Mouse (Mus musculus): ENCODE measurements around the gene Frmd4b. TPM values are rescaled to one million over a fixed set of nuclear protein-coding genes. Genes with fewer than 3 reads are reported as not detected.

Gene Frmd4b
- total and polyA plus RNA-seq, 2 experiments: 11.9 to 38.0 TPM

DNA sequence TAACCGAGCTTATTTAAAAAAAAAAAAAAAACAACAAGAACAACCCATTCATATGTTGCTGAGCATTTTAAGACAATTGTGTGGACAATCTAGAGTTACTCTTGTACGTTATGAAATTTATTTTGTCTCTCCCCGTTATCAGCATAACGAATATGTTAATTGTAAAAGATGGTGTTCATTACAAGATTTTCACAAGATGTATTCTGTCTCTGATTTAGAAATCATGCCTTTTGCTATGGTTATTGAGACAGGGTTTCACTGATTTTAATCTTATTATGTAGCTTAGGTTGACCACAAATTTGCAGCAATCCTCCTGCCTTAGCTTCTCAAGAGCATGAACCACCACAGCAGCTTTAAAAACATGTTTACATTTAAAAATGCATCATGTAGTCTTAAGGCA, 327.5 kb downstream of the Frmd4b start:
- DNase-seq (ENCODE audit: extremely low read depth, low read depth, low spot score): no peak

DNA sequence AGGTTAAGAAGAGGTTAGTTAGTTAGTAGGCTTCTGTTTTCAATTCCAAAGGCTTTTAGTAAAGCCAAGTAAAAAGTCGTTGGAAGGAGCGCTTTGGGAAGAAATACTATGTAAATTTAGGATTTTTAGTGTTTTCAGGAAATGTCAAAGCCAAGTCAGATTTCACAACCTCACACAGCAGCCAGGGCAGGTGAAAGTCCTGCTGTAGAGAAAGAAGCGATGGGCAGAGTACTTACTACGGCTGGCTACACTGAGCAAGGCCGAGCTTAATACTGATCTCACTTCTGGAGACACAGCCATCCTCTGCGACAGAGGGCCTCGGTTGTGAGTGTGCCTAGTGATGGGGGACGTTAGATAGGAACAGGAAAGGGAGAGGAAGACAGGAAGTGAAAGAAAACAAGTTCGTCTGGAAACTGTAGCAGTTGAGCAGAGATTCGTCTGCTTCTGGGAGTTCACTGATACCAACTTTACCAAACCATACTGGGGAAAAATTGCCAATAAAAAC, 328.0 kb downstream of the Frmd4b start:
- DNase-seq (ENCODE audit: extremely low read depth, low read depth, low spot score): peak; percentile 91
- H3K36me3 ChIP-seq (ENCODE audit: control insufficient read depth, insufficient read depth, low read length): peaks cover 54% of the 10 kb centered on the region
- H3K27me3 ChIP-seq (ENCODE audit: control insufficient read depth, insufficient read depth, low read length): no peaks in the 10 kb centered on the region
- H3K9ac ChIP-seq (ENCODE audit: low read depth, low read length): peak overlapping the region; percentile 10; the same call in 1 of the 2 replicates
- H3K4me1 ChIP-seq (ENCODE audit: control insufficient read depth, insufficient read depth, low read length): peaks cover 40% of the 10 kb centered on the region
- no peaks in the 10 kb centered on the region; the same call in 1 of the 2 replicates for H3K79me2 ChIP-seq (ENCODE audit: control insufficient read depth, insufficient read depth, low read length)
- no peak overlapping the region for H3K4me3 ChIP-seq (ENCODE audit: insufficient read depth, low read depth, low read length)
- H3K27ac ChIP-seq (replicated peaks; ENCODE audit: insufficient read depth, low read depth, low read length): peak overlapping the region; percentile 22
- TF ChIP-seq POLR2A (IDR thresholded peaks at IDR 0.05; ENCODE audit: extremely low read depth, insufficient read depth, low read length) (no peak), CTCF (IDR thresholded peaks at IDR 0.05; ENCODE audit: low read depth, low read length) (no peak)
- WGBS: 12% methylated on average over 10 of the region's 10 CpGs

More for the DNA sequence above, 327.5 kb downstream of the Frmd4b start:
- no peak for TF ChIP-seq POLR2A (IDR thresholded peaks at IDR 0.05; ENCODE audit: extremely low read depth, insufficient read depth, low read length)
- no peak for TF ChIP-seq CTCF (IDR thresholded peaks at IDR 0.05; ENCODE audit: low read depth, low read length)
- H3K4me1 ChIP-seq (ENCODE audit: control insufficient read depth, insufficient read depth, low read length): peaks cover 42% of the 10 kb centered on the region
- WGBS: 61% methylated on average over 4 of the region's 4 CpGs
- H3K9ac ChIP-seq (ENCODE audit: low read depth, low read length): no peak overlapping the region
- H3K36me3 ChIP-seq (ENCODE audit: control insufficient read depth, insufficient read depth, low read length): peaks cover 58% of the 10 kb centered on the region
- H3K4me3 ChIP-seq (ENCODE audit: insufficient read depth, low read depth, low read length): no peak overlapping the region
- H3K27me3 ChIP-seq (ENCODE audit: control insufficient read depth, insufficient read depth, low read length): no peaks in the 10 kb centered on the region
- no peak overlapping the region for H3K27ac ChIP-seq (replicated peaks; ENCODE audit: insufficient read depth, low read depth, low read length)
- no peaks in the 10 kb centered on the region; the same call in 1 of the 2 replicates for H3K79me2 ChIP-seq (ENCODE audit: control insufficient read depth, insufficient read depth, low read length)

DNA sequence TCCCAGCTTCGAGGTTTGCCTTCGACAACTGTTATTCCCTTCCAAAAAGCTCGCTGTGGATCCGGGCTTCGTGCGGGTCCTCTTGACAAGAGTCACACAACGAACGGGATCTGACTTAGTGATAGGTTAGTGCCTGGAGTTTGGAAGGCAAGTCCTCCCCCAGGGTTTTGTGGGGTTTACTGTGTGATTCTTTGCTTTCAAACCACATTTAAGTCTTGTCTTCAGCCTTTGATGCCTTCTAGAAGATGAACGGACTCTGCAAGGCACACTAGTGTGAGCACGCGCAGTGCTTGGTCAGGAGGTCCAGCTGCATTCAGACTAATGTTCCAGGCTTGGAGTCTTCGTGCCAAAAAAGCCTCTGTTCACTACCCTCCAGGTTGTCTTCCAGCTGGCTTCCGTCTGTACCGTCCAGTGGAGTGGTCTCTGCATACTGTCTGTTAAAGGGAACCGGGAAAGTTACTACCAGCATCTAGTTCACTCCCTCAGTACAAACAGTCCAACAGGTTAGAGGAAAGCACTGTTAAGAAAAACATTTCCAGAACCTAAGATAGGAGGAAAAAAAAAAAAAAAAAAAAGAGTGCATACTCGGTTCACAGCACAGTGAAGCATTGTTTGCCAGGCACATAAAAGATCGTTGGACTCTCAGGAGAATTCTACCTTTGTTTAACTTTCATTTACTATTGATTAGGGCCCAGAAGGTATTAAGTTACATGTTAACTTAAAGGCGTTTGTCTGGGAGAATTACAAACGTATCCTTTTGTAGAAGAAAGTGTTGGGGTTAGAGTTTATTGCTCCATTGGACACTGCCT, 329.1 kb downstream of the Frmd4b start:
- H3K9ac ChIP-seq (ENCODE audit: low read depth, low read length): no peak overlapping the region
- no peak overlapping the region for H3K4me3 ChIP-seq (ENCODE audit: insufficient read depth, low read depth, low read length)
- H3K27ac ChIP-seq (replicated peaks; ENCODE audit: insufficient read depth, low read depth, low read length): peak overlapping the region; percentile 47
- WGBS: 58% methylated on average over 19 of the region's 19 CpGs
- H3K79me2 ChIP-seq (ENCODE audit: control insufficient read depth, insufficient read depth, low read length): no peaks in the 10 kb centered on the region; the same call in 1 of the 2 replicates
- H3K36me3 ChIP-seq (ENCODE audit: control insufficient read depth, insufficient read depth, low read length): peaks cover 44% of the 10 kb centered on the region
- peaks cover 38% of the 10 kb centered on the region for H3K4me1 ChIP-seq (ENCODE audit: control insufficient read depth, insufficient read depth, low read length)
- DNase-seq (ENCODE audit: extremely low read depth, low read depth, low spot score): peak; percentile 81
- TF ChIP-seq CTCF (IDR thresholded peaks at IDR 0.05; ENCODE audit: low read depth, low read length): no peak
- TF ChIP-seq POLR2A (IDR thresholded peaks at IDR 0.05; ENCODE audit: extremely low read depth, insufficient read depth, low read length): no peak
- H3K27me3 ChIP-seq (ENCODE audit: control insufficient read depth, insufficient read depth, low read length): no peaks in the 10 kb centered on the region

DNA sequence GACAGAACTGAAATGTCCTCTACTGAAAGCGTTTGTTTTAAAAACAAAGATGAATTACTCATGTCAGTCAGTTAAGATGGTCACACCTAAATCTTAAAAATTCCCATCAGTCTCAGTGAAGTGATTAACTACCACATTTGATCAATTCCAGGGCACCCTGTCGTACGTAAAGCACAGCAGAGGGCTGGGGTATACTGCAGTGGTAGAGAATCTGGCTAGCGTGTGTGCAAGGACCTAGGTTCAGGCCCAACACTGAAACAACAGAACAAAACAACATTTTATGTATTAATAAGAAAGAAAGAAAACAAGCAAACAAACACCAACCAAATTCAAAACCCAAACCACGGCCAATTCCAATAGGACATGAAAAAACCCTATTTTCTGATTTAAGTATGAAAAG, 331.0 kb downstream of the Frmd4b start:
- 95% methylated on average over 5 of the region's 5 CpGs for WGBS
- Histone ChIP-seq H3K4me1 (ENCODE audit: control insufficient read depth, insufficient read depth, low read length) (peaks cover 25% of the 10 kb centered on the region), H3K27ac (replicated peaks; ENCODE audit: insufficient read depth, low read depth, low read length) (no peak overlapping the region), H3K4me3 (ENCODE audit: insufficient read depth, low read depth, low read length) (no peak overlapping the region), H3K79me2 (ENCODE audit: control insufficient read depth, insufficient read depth, low read length) (no peaks in the 10 kb centered on the region; the same call in 1 of the 2 replicates), H3K36me3 (ENCODE audit: control insufficient read depth, insufficient read depth, low read length) (peaks cover 34% of the 10 kb centered on the region), H3K9ac (ENCODE audit: low read depth, low read length) (no peak overlapping the region), H3K27me3 (ENCODE audit: control insufficient read depth, insufficient read depth, low read length) (no peaks in the 10 kb centered on the region)
- TF ChIP-seq POLR2A (IDR thresholded peaks at IDR 0.05; ENCODE audit: extremely low read depth, insufficient read depth, low read length) (no peak), CTCF (IDR thresholded peaks at IDR 0.05; ENCODE audit: low read depth, low read length) (no peak)
- no peak for DNase-seq (ENCODE audit: extremely low read depth, low read depth, low spot score)

DNA sequence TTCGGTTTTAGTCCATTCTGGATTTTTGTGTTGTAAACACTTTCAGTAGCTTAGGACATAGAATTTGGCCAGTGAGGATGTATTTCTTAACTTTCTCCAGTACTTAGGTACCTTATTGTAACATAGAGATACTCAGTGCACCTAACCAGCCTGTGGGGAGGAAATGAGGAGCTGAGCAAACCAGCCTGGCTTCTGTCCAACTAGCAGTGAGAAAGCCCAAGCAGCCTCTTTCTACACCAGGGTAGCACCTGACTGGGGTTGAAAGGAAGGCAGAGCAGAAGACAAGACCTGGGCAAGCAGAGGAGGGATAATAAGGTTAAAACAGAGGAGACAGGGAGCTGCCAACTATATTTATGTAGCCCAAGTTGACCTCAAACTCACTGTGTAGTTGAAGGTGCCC, 333.7 kb downstream of the Frmd4b start:
- Histone ChIP-seq H3K79me2 (ENCODE audit: control insufficient read depth, insufficient read depth, low read length) (no peaks in the 10 kb centered on the region; the same call in 1 of the 2 replicates), H3K4me1 (ENCODE audit: control insufficient read depth, insufficient read depth, low read length) (peaks cover 17% of the 10 kb centered on the region), H3K27me3 (ENCODE audit: control insufficient read depth, insufficient read depth, low read length) (no peaks in the 10 kb centered on the region), H3K9ac (ENCODE audit: low read depth, low read length) (peak overlapping the region; percentile 35; the same call in 1 of the 2 replicates), H3K4me3 (ENCODE audit: insufficient read depth, low read depth, low read length) (no peak overlapping the region), H3K36me3 (ENCODE audit: control insufficient read depth, insufficient read depth, low read length) (peaks cover 22% of the 10 kb centered on the region), H3K27ac (replicated peaks; ENCODE audit: insufficient read depth, low read depth, low read length) (peak overlapping the region; percentile 23; the same call in 1 of the 2 replicates)
- 94% methylated on average over 1 of the region's 1 CpGs for WGBS
- TF ChIP-seq POLR2A (IDR thresholded peaks at IDR 0.05; ENCODE audit: extremely low read depth, insufficient read depth, low read length): no peak
- TF ChIP-seq CTCF (IDR thresholded peaks at IDR 0.05; ENCODE audit: low read depth, low read length): no peak
- DNase-seq (ENCODE audit: extremely low read depth, low read depth, low spot score): peak; percentile 51

Measured in liver, adult 2 months (tissue).